Mouse (Mus musculus) c-Kit-positive CD71-positive TER-119-negative erythroid progenitor cells, embryonic 14.5 days (primary cell): Measurements from ENCODE around the gene Gpr176.
"Not testable (repeated sequence)": the region's sequence is repeated elsewhere in the genome, so short reads cannot be mapped to it uniquely, and the experiment has no call there.

ENCODE experiments used
- DNase-seq: peaks from one replicate; pipeline ENCODE4 v3.0.0-alpha.2; 2013; ENCODE audit warnings: low read depth

Gene Gpr176

GRCm38 (mm10) chr2:118301041-118301545, 72.1 kb downstream of the Gpr176 start:
- no peak for DNase-seq

GRCm38 (mm10) chr2:118299981-118300380, 73.2 kb downstream of the Gpr176 start:
- DNase-seq, result no peak

- no peak for DNase-seq
These were observed 74.6 kb downstream of the Gpr176 start for GRCm38 (mm10) chr2:118298601-118299000.

GRCm38 (mm10) chr2:118297966-118298365, 75.3 kb downstream of the Gpr176 start:
- no peak for DNase-seq

- DNase-seq, result no peak
These were observed 77.7 kb downstream of the Gpr176 start for GRCm38 (mm10) chr2:118295505-118295904.

GRCm38 (mm10) chr2:118293583-118293982, 79.6 kb downstream of the Gpr176 start:
- no peak for DNase-seq

GRCm38 (mm10) chr2:118289066-118289460, 84.2 kb downstream of the Gpr176 start:
- not testable (repeated sequence) for DNase-seq

- no peak for DNase-seq
These were observed 84.7 kb downstream of the Gpr176 start for GRCm38 (mm10) chr2:118288326-118289065.

- DNase-seq, result no peak
These were observed 85.5 kb downstream of the Gpr176 start for GRCm38 (mm10) chr2:118287678-118288077.

GRCm38 (mm10) chr2:118282467-118282866, 90.8 kb downstream of the Gpr176 start:
- no peak for DNase-seq

- no peak for DNase-seq
These were observed 95.0 kb downstream of the Gpr176 start for GRCm38 (mm10) chr2:118278249-118278648.

GRCm38 (mm10) chr2:118271606-118272005, 101.6 kb downstream of the Gpr176 start:
- DNase-seq, result no peak

- DNase-seq, result no peak
These were observed 103.0 kb downstream of the Gpr176 start for GRCm38 (mm10) chr2:118270213-118270612.

GRCm38 (mm10) chr2:118263914-118264201, 109.4 kb downstream of the Gpr176 start:
- DNase-seq, result no peak

GRCm38 (mm10) chr2:118263151-118263913, 109.9 kb downstream of the Gpr176 start:
- DNase-seq, result peak; percentile 16

GRCm38 (mm10) chr2:118262673-118263072, 110.5 kb downstream of the Gpr176 start:
- no peak for DNase-seq

GRCm38 (mm10) chr2:118259746-118260145, 113.5 kb downstream of the Gpr176 start:
- no peak for DNase-seq

- no peak for DNase-seq
These were observed 116.1 kb downstream of the Gpr176 start for GRCm38 (mm10) chr2:118257094-118257493.

- DNase-seq, result peak; percentile 65
These were observed 116.6 kb downstream of the Gpr176 start, which contains the start of gene Fsip1 for GRCm38 (mm10) chr2:118256621-118257053. Gene Fsip1 (minus strand): TSS chr2:118256966.

GRCm38 (mm10) chr2:118254516-118254915, 118.7 kb downstream of the Gpr176 start:
- no peak for DNase-seq

- DNase-seq, result no peak
These were observed 124.3 kb downstream of the Gpr176 start for GRCm38 (mm10) chr2:118248966-118249365.

- DNase-seq, result no peak
These were observed 125.2 kb downstream of the Gpr176 start for GRCm38 (mm10) chr2:118248016-118248415.

GRCm38 (mm10) chr2:118245914-118246313, 127.3 kb downstream of the Gpr176 start:
- DNase-seq, result peak; percentile 42
